Mouse (Mus musculus) left cerebral cortex, adult 2 months (tissue): ENCODE measurements around the gene Slc22a14. TPM values are rescaled to one million over a fixed set of nuclear protein-coding genes. Genes with fewer than 3 reads are reported as not detected.

Experiments
- DNase-seq, 2 experiments: peaks; one replicate each; pipeline ENCODE4 v3.0.0; 2021 to 2022; ENCODE audit warnings: low spot score in 2 of 2, mixed read lengths in 1 of 2; ENCODE audit errors: extremely low spot score in 1 of 2
- H3K27ac ChIP-seq: fragments of 200-600 bp; 2 replicates; pipeline ENCODE4 v1.8.1; 2022
- H3K4me3 ChIP-seq: fragments of 200-600 bp; 2 replicates; pipeline ENCODE4 v1.8.1; 2022
- CTCF ChIP-seq: fragments of 200-600 bp; IDR thresholded peaks from 2 replicates; pipeline ENCODE4 v1.8.1; 2022; ENCODE audit warnings: antibody characterized with exemption, mild to moderate bottlenecking, moderate library complexity
- intact Hi-C: fragments of 180-260 bp; cut with DNase I; formaldehyde crosslinking; loops from one replicate; pipeline ENCODE4 v1.15.1; 2025
- total RNA-seq, 2 experiments: library from RNA; stranded (reverse); gene quantifications; 2 replicates each; pipeline ENCODE4 v1.2.3; 2021

The Slc22a14 gene
- total RNA-seq, 2 experiments from 2014 or later: not detected

- no peak for TF ChIP-seq CTCF
- intact Hi-C loops: no loop called here
- no peak for DNase-seq
- Histone ChIP-seq H3K27ac (no peak overlapping the region), H3K4me3 (no peak overlapping the region)
Observed at GRCm38 (mm10) chr9:119142066-119142465, 223.3 kb downstream of the Slc22a14 start.

- H3K27ac ChIP-seq: no peak overlapping the region
- no peak overlapping the region for H3K4me3 ChIP-seq
- intact Hi-C loops: no loop called here
- DNase-seq: no peak
- TF ChIP-seq CTCF: no peak
Observed at GRCm38 (mm10) chr9:119138836-119139235, 226.5 kb downstream of the Slc22a14 start.

- intact Hi-C loops: no loop called here
- Histone ChIP-seq H3K4me3 (no peak overlapping the region), H3K27ac (no peak overlapping the region)
- DNase-seq: no peak
- no peak for TF ChIP-seq CTCF
Observed at GRCm38 (mm10) chr9:119130692-119131091, 234.7 kb downstream of the Slc22a14 start.

GRCm38 (mm10) chr9:119128436-119129181 lies 236.7 kb downstream of the Slc22a14 start:
- TF ChIP-seq CTCF: peak; percentile 34
- intact Hi-C loops: no loop called here
- no peak overlapping the region for H3K27ac ChIP-seq
- DNase-seq: no peak
- no peak overlapping the region for H3K4me3 ChIP-seq

- intact Hi-C loops: no loop called here
- Histone ChIP-seq H3K27ac (no peak overlapping the region), H3K4me3 (no peak overlapping the region)
- TF ChIP-seq CTCF: no peak
- no peak for DNase-seq
Observed at GRCm38 (mm10) chr9:119122596-119123369, 242.6 kb downstream of the Slc22a14 start.

- Histone ChIP-seq H3K4me3 (no peak overlapping the region), H3K27ac (no peak overlapping the region)
- no peak for DNase-seq
- intact Hi-C loops: no loop called here
- TF ChIP-seq CTCF: no peak
Observed at GRCm38 (mm10) chr9:119120168-119120560, 245.2 kb downstream of the Slc22a14 start.

Other genes with a start within 250 kb of the Slc22a14 start
- 1 to 10 TPM; 1.8 TPM for gene Acaa1b, start 208.5 kb downstream of the Slc22a14 start, total RNA-seq
- not detected for gene Gm47289, start 206.4 kb downstream of the Slc22a14 start, total RNA-seq
- gene Slc22a13, start 156.5 kb downstream of the Slc22a14 start, total RNA-seq: under 1 TPM in 1 of 2 experiments, not detected in 1; 0.23 TPM
- 10 to 100 TPM; 31.1 to 33.9 TPM for gene Oxsr1, start 43.1 kb downstream of the Slc22a14 start, total RNA-seq
- gene Acaa1a, start 25.9 kb downstream of the Slc22a14 start, total RNA-seq: 10 to 100 TPM; 69.9 to 73.6 TPM
- 1 to 10 TPM; 4.6 to 5.5 TPM for gene Myd88, start 24.1 kb downstream of the Slc22a14 start, total RNA-seq
- gene Xylb, start 8.2 kb downstream of the Slc22a14 start, total RNA-seq: 1 to 10 TPM; 4.9 to 5.5 TPM
- gene Acvr2b, start 36.6 kb upstream of the Slc22a14 start, total RNA-seq: 10 to 100 TPM; 16.9 to 19.1 TPM
- gene Exog, start 79.4 kb upstream of the Slc22a14 start, total RNA-seq: 10 to 100 TPM; 22.3 to 22.9 TPM
- 1 to 10 TPM; 3.9 to 5.0 TPM for gene Scn5a, start 213.5 kb upstream of the Slc22a14 start, total RNA-seq